Mouse (Mus musculus) testis, adult 2 months (tissue): ENCODE data around the gene Hist1h2ad.
"Not testable (repeated sequence)": the region's sequence is repeated elsewhere in the genome, so short reads cannot be mapped to it uniquely, and the experiment has no call there.

ENCODE experiments used
- CTCF ChIP-seq: fragments of 200-500 bp; IDR thresholded peaks from 2 replicates; pipeline ENCODE4 v1.5.1; 2012; ENCODE audit warnings: low read depth, mild to moderate bottlenecking, inconsistent platforms, low read length, moderate library complexity; ENCODE audit not compliant: control insufficient read depth, insufficient read depth, insufficient replicate concordance
- POLR2A ChIP-seq: fragments of 200-500 bp; IDR thresholded peaks from 2 replicates; pipeline ENCODE4 v1.6.1; 2012; ENCODE audit warnings: low read depth, mild to moderate bottlenecking, inconsistent platforms, low read length, moderate library complexity; ENCODE audit not compliant: control insufficient read depth

- TF ChIP-seq POLR2A, CTCF: not testable (repeated sequence)
Observed at GRCm38 (mm10) chr13:23542999-23543607, 31.1 kb upstream of the Hist1h2ad start, which contains the start of gene Hist1h2bh.
